Mouse (Mus musculus) liver, embryonic 11.5 days (tissue): ENCODE results near the gene Tgtp1. TPM values are rescaled to one million over a fixed set of nuclear protein-coding genes. Genes with fewer than 3 reads are reported as not detected.
"Not testable (repeated sequence)": the region's sequence is repeated elsewhere in the genome, so short reads cannot be mapped to it uniquely, and the experiment has no call there.

Experiments used
- ATAC-seq: fragments of 200-750 bp; cut with Nextera tagmentation; replicated peaks from 2 replicates; pipeline ENCODE4 v1.8.0; 2017; ENCODE audit warnings: moderate number of reproducible peaks, mild to moderate bottlenecking, moderate TSS enrichment, moderate library complexity; ENCODE audit not compliant: low FRiP score
- DNase-seq: peaks from one replicate; pipeline ENCODE4 v3.0.0-alpha.2; 2017; ENCODE audit warnings: low spot score
- H3K27ac ChIP-seq: fragments of 300-500 bp; sonication (generic); 2 replicates; pipeline ENCODE4 v1.5.1; 2014; ENCODE audit warnings: mild to moderate bottlenecking, low read depth, low read length, control low read depth
- H3K27me3 ChIP-seq: fragments of 300-500 bp; sonication (generic); replicated peaks from 2 replicates; pipeline ENCODE4 v1.6.1; 2014; ENCODE audit warnings: low read length, mixed read lengths; ENCODE audit not compliant: control insufficient read depth, insufficient read depth
- H3K36me3 ChIP-seq: fragments of 300-500 bp; sonication (generic); 2 replicates; pipeline ENCODE4 v1.6.1; 2014; ENCODE audit warnings: mild to moderate bottlenecking, low read length, moderate library complexity, mixed read lengths; ENCODE audit not compliant: control insufficient read depth, insufficient read depth
- H3K4me1 ChIP-seq: fragments of 300-500 bp; sonication (generic); replicated peaks from 2 replicates; pipeline ENCODE4 v1.6.1; 2014; ENCODE audit warnings: low read length, mixed read lengths; ENCODE audit not compliant: control insufficient read depth, insufficient read depth
- H3K4me2 ChIP-seq: fragments of 300-500 bp; sonication (generic); 2 replicates; pipeline ENCODE4 v1.6.1; 2014; ENCODE audit warnings: mild to moderate bottlenecking, control low read depth, moderate library complexity
- H3K4me3 ChIP-seq: fragments of 300-500 bp; sonication (generic); 2 replicates; pipeline ENCODE4 v1.5.1; 2014; ENCODE audit warnings: low read depth, low read length, control low read depth
- H3K9ac ChIP-seq: fragments of 300-500 bp; sonication (generic); 2 replicates; pipeline ENCODE4 v1.6.1; 2014; ENCODE audit warnings: low read depth, low read length, control low read depth
- H3K9me3 ChIP-seq: fragments of 300-500 bp; sonication (generic); 2 replicates; pipeline ENCODE4 v1.6.1; 2016; ENCODE audit warnings: low read length, inconsistent platforms, mixed read lengths; ENCODE audit not compliant: control insufficient read depth
- WGBS: fragments of 180-500 bp; shearing (Covaris S2); extraction: QIAGEN DNeasy Blood & Tissue Kit; methylation state at CpG from one replicate; pipeline ENCODE4 v1.1.7; 2014; 5-methylcytosine and 5-hydroxymethylcytosine counted together
- polyA plus RNA-seq: library from polyadenylated mRNA; unstranded; fragments of >200 nt; fragmentation: Nextera tagmentation; extraction: Ambion mirVana; gene quantifications from 2 replicates; pipeline ENCODE4 v1.2.1, GENCODE M21; 2014

Gene Tgtp1
- polyA plus RNA-seq, 1 experiment from 2014 or later = 0.29 TPM

- DNase-seq, H3K4me1 ChIP-seq, H3K9ac ChIP-seq, H3K36me3 ChIP-seq, H3K27ac ChIP-seq, ATAC-seq, H3K9me3 ChIP-seq, H3K4me2 ChIP-seq, H3K4me3 ChIP-seq, H3K27me3 ChIP-seq: not testable (repeated sequence)
- no CpG with 5 or more reads among the region's 3 CpGs for WGBS
These were observed 11.1 kb downstream of the Tgtp1 start for GRCm38 (mm10) chr11:48982848-48983247.

- H3K9ac ChIP-seq, H3K4me2 ChIP-seq, H3K4me1 ChIP-seq, H3K9me3 ChIP-seq, DNase-seq, H3K4me3 ChIP-seq, H3K27ac ChIP-seq, ATAC-seq, H3K36me3 ChIP-seq, H3K27me3 ChIP-seq: not testable (repeated sequence)
- no CpG with 5 or more reads among the region's 5 CpGs for WGBS
These were observed 13.9 kb downstream of the Tgtp1 start for GRCm38 (mm10) chr11:48980052-48980451.

GRCm38 (mm10) chr11:48979251-48979650 is 14.7 kb downstream of the Tgtp1 start, which contains the start of gene 9930111J21Rik1:
Gene 9930111J21Rik1 (minus strand): TSS chr11:48979398.
- H3K27ac ChIP-seq, H3K4me3 ChIP-seq, H3K27me3 ChIP-seq, H3K9ac ChIP-seq, ATAC-seq, H3K4me2 ChIP-seq, H3K4me1 ChIP-seq, DNase-seq, H3K9me3 ChIP-seq, H3K36me3 ChIP-seq: not testable (repeated sequence)
- no CpG with 5 or more reads among the region's 3 CpGs for WGBS

GRCm38 (mm10) chr11:48978240-48978939 is 15.6 kb downstream of the Tgtp1 start, which contains the start of gene Olfr56:
Gene Olfr56 (plus strand): TSS chr11:48978889.
- WGBS = no CpG with 5 or more reads among the region's 1 CpGs
- not testable (repeated sequence) for ATAC-seq, H3K27me3 ChIP-seq

GRCm38 (mm10) chr11:48974686-48975085 is 19.3 kb downstream of the Tgtp1 start:
- not testable (repeated sequence) for H3K4me1 ChIP-seq, DNase-seq, H3K9me3 ChIP-seq, H3K9ac ChIP-seq, H3K27ac ChIP-seq, H3K4me3 ChIP-seq, ATAC-seq, H3K36me3 ChIP-seq, H3K4me2 ChIP-seq, H3K27me3 ChIP-seq
- WGBS = no CpG with 5 or more reads among the region's 1 CpGs

More at GRCm38 (mm10) chr11:48978240-48978939, 15.6 kb downstream of the Tgtp1 start, which contains the start of gene Olfr56:
- not testable (repeated sequence) for H3K4me2 ChIP-seq, H3K4me1 ChIP-seq, H3K4me3 ChIP-seq, H3K27ac ChIP-seq, H3K36me3 ChIP-seq, H3K9ac ChIP-seq, DNase-seq, H3K9me3 ChIP-seq

- H3K4me1 ChIP-seq, H3K9ac ChIP-seq, DNase-seq, H3K9me3 ChIP-seq, H3K27me3 ChIP-seq, H3K36me3 ChIP-seq, ATAC-seq, H3K4me2 ChIP-seq, H3K4me3 ChIP-seq, H3K27ac ChIP-seq: not testable (repeated sequence)
- 88% methylated on average over 6 of the region's 6 CpGs for WGBS
These were observed 47.9 kb downstream of the Tgtp1 start, which contains the start of gene Psme2b for GRCm38 (mm10) chr11:48946090-48946489. Gene Psme2b (minus strand): TSS chr11:48946190.

- not testable (repeated sequence) for H3K4me2 ChIP-seq, H3K36me3 ChIP-seq, DNase-seq, H3K27me3 ChIP-seq, H3K9me3 ChIP-seq, ATAC-seq, H3K4me3 ChIP-seq, H3K27ac ChIP-seq, H3K9ac ChIP-seq, H3K4me1 ChIP-seq
These were observed 54.7 kb downstream of the Tgtp1 start for GRCm38 (mm10) chr11:48939286-48939685.
